Mouse (Mus musculus): ENCODE results near the gene Dnmt3c.
"Not testable (repeated sequence)": the region's sequence is repeated elsewhere in the genome, so short reads cannot be mapped to it uniquely, and the experiment has no call there.

Dnmt3c gene

GRCm38 (mm10) chr2:153717861-153718260 lies 21.4 kb downstream of the Dnmt3c start:
- DNase-seq (ENCODE audit: low read depth, low spot score): not testable (repeated sequence)

DNA sequence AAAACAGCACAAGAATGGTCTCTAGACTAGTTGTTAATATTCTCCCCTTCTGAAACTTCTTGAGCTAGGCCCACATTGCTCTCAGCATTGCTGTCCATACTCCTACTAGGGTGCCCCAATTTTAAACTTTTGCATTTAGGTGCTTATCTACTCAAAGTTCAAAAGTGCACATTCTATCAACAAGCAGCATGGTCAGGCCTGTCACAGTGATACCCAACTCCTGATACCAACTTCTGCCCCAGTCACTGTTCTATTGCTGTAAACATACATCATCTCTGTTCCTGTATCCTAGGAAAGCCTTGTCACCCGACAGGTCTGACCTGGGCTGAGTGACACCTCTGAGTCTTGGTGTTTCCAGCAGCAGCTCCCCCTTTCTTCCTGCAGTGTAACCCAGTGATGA lies 26.6 kb downstream of the Dnmt3c start:
- DNase-seq (ENCODE audit: low read depth, low spot score): no peak

DNA sequence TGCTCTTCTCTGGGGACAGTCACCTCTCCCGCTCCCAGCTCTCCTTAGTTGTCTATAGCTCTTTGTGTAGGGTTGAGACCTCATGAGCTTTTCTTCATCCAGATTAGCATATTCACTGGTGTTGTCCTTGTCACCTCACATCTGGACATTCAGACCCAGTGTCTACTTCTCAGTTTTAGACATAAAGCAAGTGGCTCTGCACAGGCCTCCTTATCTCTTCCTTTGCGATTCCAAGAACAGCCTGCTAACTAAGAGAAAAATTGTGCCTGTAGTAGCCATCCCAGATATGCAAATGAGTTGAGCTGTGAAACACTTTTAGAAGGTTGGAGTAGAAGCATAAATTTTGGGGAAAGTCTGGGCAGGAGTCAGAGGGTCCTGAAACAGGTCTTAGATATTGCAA lies 28.0 kb downstream of the Dnmt3c start:
- no peak for DNase-seq (ENCODE audit: low read depth, low spot score)

- no peak for DNase-seq (ENCODE audit: low read depth, low spot score)
These were observed 28.4 kb downstream of the Dnmt3c start for GRCm38 (mm10) chr2:153724871-153725270.

- no peak for DNase-seq (ENCODE audit: low read depth, low spot score)
These were observed 28.8 kb downstream of the Dnmt3c start for GRCm38 (mm10) chr2:153725291-153725690.

- no peak for DNase-seq (ENCODE audit: low read depth, low spot score)
These were observed 37.6 kb downstream of the Dnmt3c start for GRCm38 (mm10) chr2:153734033-153734432.

DNA sequence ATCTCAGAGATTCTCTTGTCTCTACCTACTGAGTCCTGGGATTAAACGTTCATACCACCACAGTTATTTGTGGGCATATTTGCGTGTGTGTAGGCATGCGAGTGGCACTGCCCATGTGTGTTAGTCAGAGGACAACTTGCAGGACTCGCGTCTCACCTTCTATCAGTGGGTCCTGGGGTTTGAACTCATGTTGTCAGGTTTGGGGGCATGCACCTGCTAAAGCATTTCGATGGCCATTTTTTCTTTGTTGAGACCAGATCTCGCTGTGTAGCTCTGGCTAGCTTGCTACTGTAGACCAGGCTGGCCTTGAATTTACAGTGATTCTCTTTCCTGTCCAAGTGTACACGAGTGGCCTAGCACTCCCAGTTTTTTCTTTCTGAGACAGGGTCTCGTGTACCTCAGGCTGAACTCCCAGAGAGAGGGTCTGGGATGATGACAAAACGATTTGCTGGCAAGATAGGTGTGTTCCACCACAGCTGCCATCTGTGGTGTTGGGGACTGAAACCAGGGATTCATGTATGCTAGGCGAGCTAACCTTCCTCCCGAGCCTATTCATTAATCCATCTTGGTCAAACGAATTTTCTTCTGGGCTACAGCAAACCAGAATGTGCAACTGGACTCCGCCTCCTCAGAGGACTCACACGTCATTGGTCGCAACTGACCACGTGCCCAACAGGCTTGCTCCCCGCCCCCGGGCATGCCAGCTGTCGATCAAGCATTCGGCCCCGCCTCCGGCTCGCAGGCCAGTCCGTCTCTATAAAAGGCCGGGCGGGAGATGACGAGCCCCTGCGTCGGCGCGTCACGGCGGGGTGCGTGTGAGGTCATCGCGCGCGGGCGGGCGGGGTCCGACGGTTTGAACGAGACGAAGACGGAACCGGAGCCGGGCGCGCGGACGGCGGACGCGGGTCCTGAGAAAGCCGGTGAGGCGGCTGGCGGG lies 44.3 kb downstream of the Dnmt3c start, which contains the start of gene Mapre1:
Gene Mapre1 (plus strand): TSS at position 775 of the 937 bp plus-strand sequence.
- DNase-seq (ENCODE audit: low read depth, low spot score): peak; percentile 99

DNA sequence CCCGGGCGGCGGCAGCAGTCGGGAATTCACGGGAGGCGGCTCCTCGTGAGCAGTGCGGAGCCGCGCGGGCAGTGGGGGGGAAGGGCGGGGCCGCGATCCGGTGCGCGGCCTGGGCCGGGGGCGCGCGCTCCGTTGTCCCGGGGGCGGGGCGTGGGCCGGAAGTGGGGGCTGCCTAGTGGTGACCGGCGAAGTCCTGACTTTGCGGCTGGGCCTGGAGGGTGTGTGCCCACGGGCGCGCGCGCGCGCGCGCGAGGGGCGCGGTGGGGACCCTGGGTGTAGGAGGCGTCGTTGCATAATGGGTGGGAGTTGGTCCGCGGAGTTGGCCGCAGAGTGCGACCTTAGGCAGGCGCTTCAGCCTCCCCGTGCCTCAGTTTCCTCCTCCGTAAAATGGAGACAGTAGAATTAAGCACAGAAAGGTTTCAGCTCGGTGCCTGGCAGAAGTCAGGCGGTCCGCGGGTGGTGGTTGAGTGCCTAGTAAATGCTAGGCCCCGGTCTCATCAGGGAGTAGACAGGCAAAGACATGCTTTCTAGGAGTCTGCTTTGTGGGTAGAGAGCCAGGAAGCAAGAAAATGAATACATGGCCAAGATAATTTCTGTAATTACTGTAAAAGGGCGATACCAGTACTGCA lies 45.1 kb downstream of the Dnmt3c start:
- peak; percentile 42 for DNase-seq (ENCODE audit: low read depth, low spot score)

DNA sequence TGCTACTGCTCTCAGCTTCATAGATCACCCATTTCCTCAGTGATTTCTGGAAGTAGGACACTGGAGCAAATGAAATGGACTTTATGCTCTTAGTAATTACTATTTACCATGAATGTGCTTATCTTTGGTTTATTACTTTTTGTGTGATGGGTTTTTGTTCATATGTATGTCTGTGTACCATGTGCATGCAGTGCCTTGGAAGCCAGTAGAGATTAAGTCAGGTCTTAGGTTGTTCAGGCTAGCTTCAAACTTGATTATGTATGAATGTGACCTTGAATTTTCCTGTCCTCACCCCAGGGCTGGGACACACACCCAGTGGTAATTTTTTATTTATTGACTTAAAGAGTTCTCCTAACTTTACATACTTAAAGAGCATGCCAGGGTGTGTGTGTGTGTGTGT lies 51.5 kb downstream of the Dnmt3c start:
- no peak for DNase-seq (ENCODE audit: low read depth, low spot score)

- DNase-seq (ENCODE audit: low read depth, low spot score): no peak
These were observed 53.9 kb downstream of the Dnmt3c start for GRCm38 (mm10) chr2:153750363-153750762.

DNA sequence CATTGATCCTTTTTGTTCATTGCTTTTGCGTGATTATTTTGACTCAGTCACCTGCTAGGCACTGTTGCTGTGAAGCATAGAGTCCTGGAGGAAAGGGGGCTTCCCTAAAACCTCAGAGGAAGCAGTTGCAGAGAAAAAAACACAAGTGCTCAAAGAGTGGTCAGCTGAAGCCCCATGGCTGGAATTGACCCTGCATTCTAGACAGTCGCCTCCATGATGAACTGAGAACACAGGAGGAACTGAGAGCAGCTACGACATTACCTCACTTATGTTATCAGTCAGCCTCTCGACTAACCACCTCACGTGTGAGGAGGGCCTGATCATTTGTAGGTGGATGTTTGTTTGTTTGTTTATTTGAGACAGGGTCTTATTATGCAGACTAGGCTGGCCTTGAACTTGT lies 65.7 kb downstream of the Dnmt3c start:
- no peak for DNase-seq (ENCODE audit: low read depth, low spot score)

GRCm38 (mm10) chr2:153767484-153767883 lies 71.0 kb downstream of the Dnmt3c start:
- DNase-seq (ENCODE audit: low read depth, low spot score): no peak

- no peak for DNase-seq (ENCODE audit: low read depth, low spot score)
These were observed 72.4 kb downstream of the Dnmt3c start for GRCm38 (mm10) chr2:153768881-153769280.

- DNase-seq (ENCODE audit: low read depth, low spot score): no peak
These were observed 76.5 kb downstream of the Dnmt3c start for GRCm38 (mm10) chr2:153772950-153773349.

DNA sequence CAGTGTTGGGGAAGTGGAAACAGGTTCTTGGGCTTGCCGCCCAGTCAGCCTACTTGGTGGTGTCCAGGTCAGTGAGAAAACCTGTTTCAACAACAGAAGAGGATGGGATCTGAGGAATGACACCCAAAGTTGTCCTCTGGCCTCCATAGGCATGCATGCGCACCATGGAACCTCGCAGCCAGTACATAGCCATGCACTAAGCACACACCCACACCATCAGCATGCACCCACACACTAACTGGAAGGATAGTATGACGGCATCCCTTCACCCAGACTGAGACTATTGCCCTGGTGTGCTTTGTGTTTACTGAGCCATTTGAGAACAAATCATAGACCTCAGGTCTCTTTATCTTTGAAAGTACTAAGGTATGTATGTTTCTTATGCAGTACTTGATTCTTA lies 79.0 kb downstream of the Dnmt3c start:
- no peak for DNase-seq (ENCODE audit: low read depth, low spot score)

DNA sequence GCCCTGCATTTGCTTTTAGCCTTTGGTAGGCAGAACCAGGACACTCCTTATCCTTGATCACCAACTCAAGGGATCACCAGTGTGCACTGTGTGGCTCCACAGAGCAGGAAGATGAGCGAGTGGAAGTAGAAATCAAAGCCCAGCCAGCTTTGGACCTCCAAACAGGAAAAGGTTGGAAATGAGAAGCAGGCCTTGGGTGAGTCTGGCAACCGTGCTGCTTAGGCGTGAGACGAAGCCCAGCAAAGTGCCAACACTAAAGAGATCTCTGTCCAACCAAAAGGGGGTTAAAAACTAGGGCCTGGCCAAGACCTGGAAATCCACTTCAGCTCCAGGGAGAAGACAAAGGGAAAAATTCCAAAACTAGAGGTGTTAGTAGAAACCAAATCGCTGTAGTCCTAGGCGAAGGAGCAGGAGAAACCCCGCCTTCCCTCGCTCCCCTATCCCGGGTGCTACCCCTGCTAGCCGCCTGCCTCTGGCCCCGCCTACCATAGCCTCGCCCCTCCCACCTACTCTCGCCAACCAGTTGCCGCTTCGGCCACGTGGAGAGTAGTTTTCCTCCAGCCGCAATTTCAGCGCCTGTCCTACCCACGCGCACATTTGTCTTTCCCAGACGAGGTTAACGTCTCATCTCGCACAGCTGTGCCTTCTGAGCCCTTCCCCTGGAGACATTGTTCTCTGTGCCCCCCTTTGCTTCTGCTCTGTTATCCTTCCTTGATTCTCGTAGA lies 82.3 kb downstream of the Dnmt3c start:
- no peak for DNase-seq (ENCODE audit: low read depth, low spot score)

Data from 3T3-L1 (cell line).